Comparison of ENCODE assay signal across 26 mouse cellular contexts in the genomic region with DNA sequence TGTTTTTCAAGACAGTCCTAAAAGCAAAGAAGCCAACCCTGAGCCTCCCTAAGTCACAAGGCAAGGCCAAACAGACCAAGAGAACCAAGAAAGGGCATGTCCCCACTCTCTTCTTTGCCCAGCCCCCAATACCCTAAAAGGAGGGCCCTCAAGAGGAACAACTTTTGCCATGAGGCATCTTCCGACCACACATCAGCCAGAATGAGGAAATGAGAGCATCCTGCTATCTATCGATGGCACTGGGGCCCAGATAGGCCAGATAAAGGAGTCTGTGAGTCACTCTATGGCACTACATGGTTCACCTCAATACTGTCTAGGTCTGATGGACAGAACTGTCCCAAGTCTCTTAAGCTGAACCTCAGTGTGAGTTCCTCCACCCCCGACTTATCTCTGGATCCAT.
DNase-seq lines count a peak whose midpoint lies in the region; ATAC-seq lines count a peak whose summit lies in the region.
"Had no signal": no experiment of that assay in that cellular context is flagged by ENCODE, and none has a peak within 500 bp of the region (broad histone marks: within the 10 kb centered on the region; RNA-seq: fewer than 3 reads in every experiment).

No protein-coding gene starts in this region.

- H3K36me3 ChIP-seq in heart, embryonic 10.5 days: no peaks in the 10 kb centered on the region
- no peaks in the 10 kb centered on the region for H3K36me3 ChIP-seq in limb, embryonic 10.5 days
- H3K36me3 ChIP-seq: embryonic facial prominence, embryonic 15.5 days; liver, embryonic 15.5 days; lung, embryonic 15.5 days; midbrain, embryonic 13.5 days had no signal

- no peaks in the 10 kb centered on the region for H3K9me3 ChIP-seq in heart, embryonic 10.5 days
- no peaks in the 10 kb centered on the region for H3K9me3 ChIP-seq in limb, embryonic 10.5 days (replicated peaks)
- H3K9me3 ChIP-seq: embryonic facial prominence, embryonic 15.5 days; liver, embryonic 15.5 days; lung, embryonic 15.5 days; midbrain, embryonic 13.5 days had no signal

- ATAC-seq in common myeloid progenitor, adult 5-6 weeks (replicated peaks; ENCODE audit: low read depth, poor library complexity, severe bottlenecking): peak; percentile 91
- ATAC-seq in monocyte, adult 5-6 weeks (replicated peaks; ENCODE audit: insufficient number of reproducible peaks, low FRiP score, low TSS enrichment, poor library complexity, severe bottlenecking): peak; percentile 64
- no peak for ATAC-seq in activated CD4-positive, CD25-positive, alpha-beta regulatory T cell, adult 4 months
- ATAC-seq: forebrain, embryonic 16.5 days; hindbrain, postnatal 0 days; intestine, postnatal 0 days; midbrain, embryonic 13.5 days had no signal

- no peaks in the 10 kb centered on the region; the same call in 1 of the 2 replicates for H3K27me3 ChIP-seq in heart, embryonic 10.5 days (ENCODE audit: insufficient read depth, poor library complexity, severe bottlenecking)
- peaks cover 24% of the 10 kb centered on the region; the same call in 1 of the 2 replicates for H3K27me3 ChIP-seq in limb, embryonic 10.5 days (ENCODE audit: low read depth, poor library complexity, severe bottlenecking)
- H3K27me3 ChIP-seq: embryonic facial prominence, embryonic 15.5 days; liver, embryonic 15.5 days; lung, embryonic 15.5 days; midbrain, embryonic 13.5 days had no signal

- no peak overlapping the region for H3K27ac ChIP-seq in heart, embryonic 10.5 days
- H3K27ac ChIP-seq in limb, embryonic 10.5 days: no peak overlapping the region
- H3K27ac ChIP-seq: embryonic facial prominence, embryonic 15.5 days; hindbrain, postnatal 0 days; kidney, postnatal 0 days; left cerebral cortex, adult 2 months; liver, embryonic 15.5 days; lung, embryonic 15.5 days; macrophage; midbrain, embryonic 13.5 days had no signal

- no peak overlapping the region for H3K4me3 ChIP-seq in heart, embryonic 10.5 days
- no peak overlapping the region for H3K4me3 ChIP-seq in limb, embryonic 10.5 days
- H3K4me3 ChIP-seq: embryonic facial prominence, embryonic 15.5 days; left cerebral cortex, adult 2 months; liver, embryonic 15.5 days; lung, embryonic 15.5 days; midbrain, embryonic 13.5 days; myocyte had no signal

- 0 out of 2 replicates have a peak, but pooled peaks cover 3% of the 10 kb centered on the region for H3K4me1 ChIP-seq in heart, embryonic 10.5 days
- peaks cover 31% of the 10 kb centered on the region for H3K4me1 ChIP-seq in limb, embryonic 10.5 days
- H3K4me1 ChIP-seq: embryonic facial prominence, embryonic 15.5 days; liver, embryonic 15.5 days; lung, embryonic 15.5 days had no signal

- 64% methylated on average over 3 of the region's 3 CpGs for WGBS in heart, embryonic 10.5 days
- WGBS in limb, embryonic 10.5 days: 81% methylated on average over 3 of the region's 3 CpGs

- DNase-seq in heart, embryonic 10.5 days (ENCODE audit: low spot score): peak; percentile 19
- DNase-seq in heart, postnatal 4 days: no peak
- DNase-seq in 416B (ENCODE audit: low read depth): peak; percentile 1
- no peak for DNase-seq in limb, embryonic 10.5 days (ENCODE audit: low spot score)
- DNase-seq: adrenal gland, adult 8-10 months; cerebellum, adult 18-20 months; cerebellum, postnatal 36 days; gastrocnemius, postnatal 36 days; left cerebral cortex, postnatal 4 days; liver; thymus, adult 18-20 months; thymus, postnatal 36 days had no signal

Comparison
In these comparisons a context has a peak if more than half of its experiments do, and no peak if none do; other contexts are left out.
1. DNase-seq: peak in heart, embryonic 10.5 days (single experiment) and 416B (single experiment); none in heart, postnatal 4 days (single experiment) and limb, embryonic 10.5 days (single experiment).